Mouse (Mus musculus): ENCODE results near the gene Cmss1. TPM values are rescaled to one million over a fixed set of nuclear protein-coding genes. Genes with fewer than 3 reads are reported as not detected.

Cmss1 gene
- polyA plus RNA-seq, 1 experiment from 2014 or later: 36.9 TPM

GRCm38 (mm10) chr16:57268058-57268841, 338.4 kb downstream of the Cmss1 start:
- Histone ChIP-seq H3K9ac (no peak overlapping the region), H3K27ac (no peak overlapping the region), H3K4me1 (replicated peaks) (no peaks in the 10 kb centered on the region), H3K4me3 (replicated peaks) (no peak overlapping the region), H3K9me3 (replicated peaks) (no peaks in the 10 kb centered on the region), H3K36me3 (no peaks in the 10 kb centered on the region), H3K27me3 (no peaks in the 10 kb centered on the region), H3K4me2 (no peak overlapping the region)
- 77% methylated on average over 14 of the region's 14 CpGs for WGBS (ENCODE audit: insufficient replicate concordance)
- DNase-seq (no peak), ATAC-seq (ENCODE audit: low read depth) (no peak)

DNA sequence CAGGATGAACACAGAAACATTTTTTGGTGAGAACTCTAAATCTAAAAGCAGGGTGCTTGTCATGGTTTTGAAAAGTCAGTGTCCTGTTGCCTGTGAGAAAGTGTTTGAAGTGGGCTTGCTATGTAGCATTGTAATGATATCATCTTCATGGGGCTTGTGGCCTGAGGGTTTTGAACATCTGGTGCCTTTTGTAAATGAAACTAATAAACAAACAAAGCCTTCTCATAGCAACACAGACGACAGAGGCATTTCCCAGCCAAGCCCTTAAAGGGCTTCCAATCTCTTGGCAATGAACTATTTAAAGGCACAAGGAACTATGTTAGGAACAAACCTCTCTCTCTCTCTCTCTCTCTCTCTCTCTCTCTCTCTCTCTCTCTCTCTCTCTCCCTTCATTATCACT, 339.6 kb downstream of the Cmss1 start:
- Histone ChIP-seq H3K9me3 (replicated peaks) (no peaks in the 10 kb centered on the region), H3K9ac (no peak overlapping the region), H3K27ac (no peak overlapping the region), H3K4me1 (replicated peaks) (no peaks in the 10 kb centered on the region), H3K27me3 (no peaks in the 10 kb centered on the region), H3K36me3 (no peaks in the 10 kb centered on the region), H3K4me3 (replicated peaks) (no peak overlapping the region), H3K4me2 (no peak overlapping the region)
- no peak for ATAC-seq (ENCODE audit: low read depth)
- no peak for DNase-seq
- 19% methylated on average over 1 of the region's 1 CpGs for WGBS (ENCODE audit: insufficient replicate concordance)

GRCm38 (mm10) chr16:57260152-57260551, 346.5 kb downstream of the Cmss1 start:
- DNase-seq: no peak
- H3K9ac ChIP-seq: no peak overlapping the region
- WGBS (ENCODE audit: insufficient replicate concordance): 77% methylated on average over 10 of the region's 10 CpGs
- H3K27me3 ChIP-seq: no peaks in the 10 kb centered on the region
- no peak overlapping the region for H3K4me3 ChIP-seq (replicated peaks)
- no peak for ATAC-seq (ENCODE audit: low read depth)
- no peak overlapping the region for H3K4me2 ChIP-seq
- no peaks in the 10 kb centered on the region for H3K36me3 ChIP-seq
- H3K27ac ChIP-seq: no peak overlapping the region
- H3K4me1 ChIP-seq (replicated peaks): no peaks in the 10 kb centered on the region
- no peaks in the 10 kb centered on the region for H3K9me3 ChIP-seq (replicated peaks)

GRCm38 (mm10) chr16:57259356-57260083, 347.1 kb downstream of the Cmss1 start:
- Histone ChIP-seq H3K9me3 (replicated peaks) (no peaks in the 10 kb centered on the region), H3K4me1 (replicated peaks) (no peaks in the 10 kb centered on the region), H3K4me2 (no peak overlapping the region), H3K27me3 (no peaks in the 10 kb centered on the region), H3K36me3 (no peaks in the 10 kb centered on the region), H3K27ac (no peak overlapping the region), H3K4me3 (replicated peaks) (no peak overlapping the region), H3K9ac (no peak overlapping the region)
- DNase-seq (no peak), ATAC-seq (ENCODE audit: low read depth) (no peak)
- 65% methylated on average over 13 of the region's 13 CpGs for WGBS (ENCODE audit: insufficient replicate concordance)

Other genes with a start within 250 kb of the Cmss1 start
- 0.25 and 0.30 TPM in 2 replicates for gene Col8a1, start 147.9 kb upstream of the Cmss1 start, polyA plus RNA-seq (2015; fragmentation: Nextera tagmentation; extraction: Ambion mirVana)